Mouse (Mus musculus): ENCODE measurements around the gene Skida1. TPM values are rescaled to one million over a fixed set of nuclear protein-coding genes. Genes with fewer than 3 reads are reported as not detected.
"Not testable (repeated sequence)": the region's sequence is repeated elsewhere in the genome, so short reads cannot be mapped to it uniquely, and the experiment has no call there.

The Skida1 gene
- total RNA-seq (2021), result 1 to 10 TPM; 4.6 to 4.9 TPM
- long read RNA-seq, experiment 1, partial matches to known transcripts, result 0 of 5 reads
- long read RNA-seq, experiment 1, other reads (novel, unspliced or antisense), result 4 of 5 reads
- long read RNA-seq, experiment 2, partial matches to known transcripts, result 0 of 6 reads
- long read RNA-seq, experiment 2, other reads (novel, unspliced or antisense), result 6 of 6 reads

DNA sequence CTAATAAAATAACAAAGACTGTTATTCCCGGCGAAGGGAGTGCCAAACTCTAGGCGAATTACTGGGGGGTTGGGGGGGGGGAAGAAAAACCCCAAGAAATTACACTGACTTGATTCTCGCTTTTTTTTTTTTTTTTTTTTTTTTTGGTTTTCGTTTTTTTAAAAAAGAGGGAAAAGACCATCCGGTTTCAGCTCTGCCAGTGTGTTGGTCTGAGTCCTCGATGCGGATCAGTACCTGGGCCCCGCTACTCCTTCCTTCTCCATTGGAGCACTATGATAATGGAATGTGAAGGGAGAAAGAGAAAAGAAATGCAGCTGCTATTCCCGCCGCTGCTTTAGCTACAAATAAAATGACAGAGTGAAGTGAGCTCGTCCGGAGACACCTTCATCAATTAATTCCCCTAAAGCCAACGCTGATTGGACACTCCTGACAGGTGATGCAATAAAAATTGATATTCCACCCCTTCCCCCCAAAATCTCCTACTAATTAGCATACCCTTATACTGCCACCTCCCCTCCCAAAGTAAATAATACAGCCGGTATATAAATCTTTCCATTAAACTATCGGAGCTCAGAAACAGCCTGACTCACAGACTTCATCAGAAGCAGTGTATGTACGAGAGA, at the start of gene Skida1:
Gene Skida1, minus strand, starts transcription at position 599 of the 623 bp plus-strand sequence.
- no peak for DNase-seq (ENCODE audit: low spot score in 2 of 2)

DNA sequence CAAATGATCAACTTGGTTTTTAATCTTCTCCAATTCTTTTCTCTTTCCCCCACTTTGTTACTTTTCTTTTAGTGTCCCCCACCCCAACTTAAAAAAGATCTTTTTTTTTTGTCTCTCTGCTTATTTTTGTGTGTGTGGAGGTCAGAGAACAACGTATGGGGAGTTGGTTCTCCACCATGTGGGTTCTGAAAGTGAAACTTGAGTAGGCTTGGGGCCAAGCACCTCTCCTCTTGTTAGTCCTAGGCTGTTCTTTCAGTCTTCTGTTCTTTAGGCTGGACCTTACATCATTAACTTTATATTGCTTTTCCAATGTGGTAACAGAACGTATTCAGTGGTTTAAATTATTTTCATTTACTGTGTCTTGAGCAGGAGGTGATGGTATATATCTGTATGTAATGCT, 47.0 kb upstream of the Skida1 start:
- DNase-seq (ENCODE audit: low spot score in 2 of 2), result no peak

DNA sequence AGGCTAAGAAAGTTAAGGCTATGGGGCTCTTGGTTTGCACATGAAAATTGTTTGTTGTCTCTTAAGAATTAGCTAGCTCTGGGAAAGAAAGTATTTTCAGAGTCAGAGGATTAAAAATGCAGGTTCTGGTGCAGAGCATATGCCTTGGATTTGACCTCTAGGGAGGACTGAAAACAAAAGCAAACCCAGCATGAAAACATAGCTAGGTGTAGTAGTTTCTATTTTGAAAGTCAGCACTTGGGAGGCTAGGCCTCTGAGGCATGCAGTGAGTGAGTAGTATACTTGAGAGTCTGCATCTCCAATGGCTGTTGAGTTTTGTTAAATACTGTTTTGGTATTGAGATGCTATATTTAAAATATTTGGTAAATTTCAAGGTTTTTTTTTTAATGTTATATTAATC, 45.5 kb upstream of the Skida1 start:
- no peak for DNase-seq (ENCODE audit: low spot score in 2 of 2)

DNA sequence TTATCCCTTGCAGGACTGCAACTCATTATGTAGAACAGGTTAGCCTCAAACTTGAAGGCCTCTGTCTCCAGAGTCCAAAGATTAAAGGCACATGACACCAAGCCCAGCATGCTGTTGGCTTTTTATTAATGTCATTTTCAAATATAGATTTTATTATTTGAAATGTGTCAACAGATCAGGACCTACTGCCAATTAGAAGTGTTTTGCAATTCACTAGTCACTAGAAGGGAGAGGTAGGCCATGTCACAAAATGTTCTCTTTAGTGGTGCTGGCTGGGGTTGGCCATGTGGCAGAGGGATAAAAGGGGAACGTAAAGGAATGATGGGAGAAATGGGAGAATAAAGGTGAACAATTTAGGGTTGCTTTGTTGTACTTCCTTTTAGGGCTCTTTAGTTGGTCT, 45.0 kb upstream of the Skida1 start:
- no peak for DNase-seq (ENCODE audit: low spot score in 2 of 2)

DNA sequence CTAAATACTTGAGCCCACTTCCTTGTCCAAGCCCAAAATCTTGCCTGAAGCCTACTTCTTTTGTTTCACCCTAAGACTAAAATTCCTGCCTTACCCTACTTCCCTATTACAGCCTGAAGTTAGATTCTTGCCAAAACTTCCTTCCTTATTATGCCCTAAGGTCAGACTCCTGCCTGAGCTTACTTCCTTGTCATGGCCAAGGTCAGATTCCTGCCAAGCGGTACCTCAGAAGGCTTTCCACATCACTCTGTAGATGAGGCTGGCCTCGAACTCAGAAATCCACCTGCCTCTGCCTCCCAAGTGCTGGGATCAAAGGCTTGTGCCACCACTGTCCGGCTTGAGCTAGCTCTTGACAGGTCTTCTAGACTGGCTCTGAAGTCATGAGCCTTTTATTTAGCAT, 38.8 kb upstream of the Skida1 start:
- DNase-seq (ENCODE audit: low spot score in 2 of 2), result not testable (repeated sequence)

DNA sequence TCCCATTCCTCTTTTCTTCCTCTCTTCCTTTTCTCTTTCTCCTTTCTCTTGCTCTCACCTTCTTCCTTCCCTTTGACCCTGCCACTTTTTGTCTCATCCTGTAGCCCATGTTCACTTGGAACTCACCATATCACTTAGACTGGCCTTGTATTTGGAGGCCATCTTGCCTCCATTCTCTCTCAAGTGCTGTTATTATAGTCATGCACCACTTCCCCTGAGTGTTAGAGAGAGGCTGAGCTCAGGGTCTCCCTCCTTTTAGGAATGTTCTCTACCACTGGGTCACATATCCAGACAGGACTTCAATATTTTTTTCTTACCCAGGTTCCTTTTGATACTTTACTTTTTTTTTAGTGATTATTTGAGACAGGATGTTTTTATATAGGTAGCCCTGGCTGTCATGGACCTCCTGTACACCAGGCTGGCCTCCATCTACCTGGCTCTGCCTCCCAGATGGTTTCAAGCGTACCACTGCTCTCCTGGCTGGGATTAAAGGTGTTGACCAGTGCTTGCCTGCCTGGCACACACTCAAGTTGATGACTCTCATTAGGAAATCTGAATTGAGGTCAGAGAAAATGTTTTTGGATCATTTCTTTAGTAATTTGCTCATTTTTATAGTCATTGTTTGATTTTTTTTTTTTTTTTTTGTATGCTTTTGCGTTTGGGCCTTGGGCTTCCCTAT, 31.5 kb upstream of the Skida1 start:
- DNase-seq (ENCODE audit: low spot score in 2 of 2), result no peak

DNA sequence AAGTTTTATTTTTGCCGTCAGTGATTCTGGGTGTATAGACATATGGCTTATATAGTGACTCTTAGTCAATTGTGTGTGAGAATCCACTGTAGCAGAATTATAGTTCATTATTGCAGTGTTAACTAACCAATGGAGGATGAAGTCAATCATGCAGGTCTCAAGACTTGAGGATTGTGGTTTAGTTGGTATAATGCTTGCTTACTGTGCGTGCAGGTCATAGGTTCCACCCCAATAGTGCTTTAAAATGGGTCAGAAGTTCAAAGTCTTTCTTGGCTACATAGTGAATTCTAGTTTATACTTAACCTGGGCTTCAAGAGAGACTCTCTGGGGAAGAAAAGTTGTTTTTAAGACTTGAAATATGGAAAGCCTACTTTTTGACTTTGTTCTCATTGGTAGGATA, 23.1 kb upstream of the Skida1 start:
- no peak for DNase-seq (ENCODE audit: low spot score in 2 of 2)

DNA sequence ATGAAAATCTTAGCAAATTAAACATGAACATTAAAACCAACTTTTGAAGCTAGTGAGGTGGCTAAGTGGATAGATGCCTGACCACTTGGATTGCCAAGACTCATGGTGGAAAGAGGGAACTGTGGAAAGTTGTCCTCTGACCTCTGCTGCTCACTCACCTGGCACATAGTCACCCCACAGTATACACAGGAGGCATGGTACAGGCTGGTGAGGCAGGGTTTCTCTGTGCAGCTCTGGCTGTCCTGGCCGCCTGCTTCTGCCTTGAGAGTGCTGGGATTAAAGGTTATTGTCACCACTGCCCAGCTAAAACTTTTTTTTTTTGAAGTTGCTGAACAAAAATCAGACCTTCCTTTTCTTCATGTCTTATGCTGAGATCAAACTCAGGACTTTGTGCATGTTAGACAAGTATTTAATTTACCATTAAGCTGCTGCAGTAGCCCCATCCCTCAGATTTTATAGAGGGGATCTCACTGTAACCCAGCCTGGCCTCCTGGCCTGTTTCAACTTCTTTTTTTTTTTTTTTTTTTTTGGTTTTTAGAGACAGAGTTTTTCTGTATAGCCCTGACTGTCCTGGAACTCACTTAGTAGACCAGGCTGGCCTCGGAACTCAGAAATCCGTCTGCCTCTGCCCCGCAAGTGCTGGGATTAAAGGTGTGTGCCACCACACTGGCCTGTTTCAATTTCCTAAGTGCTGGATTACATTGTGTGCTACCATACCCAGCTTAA, 19.4 kb upstream of the Skida1 start:
- DNase-seq (ENCODE audit: low spot score in 2 of 2), result no peak

DNA sequence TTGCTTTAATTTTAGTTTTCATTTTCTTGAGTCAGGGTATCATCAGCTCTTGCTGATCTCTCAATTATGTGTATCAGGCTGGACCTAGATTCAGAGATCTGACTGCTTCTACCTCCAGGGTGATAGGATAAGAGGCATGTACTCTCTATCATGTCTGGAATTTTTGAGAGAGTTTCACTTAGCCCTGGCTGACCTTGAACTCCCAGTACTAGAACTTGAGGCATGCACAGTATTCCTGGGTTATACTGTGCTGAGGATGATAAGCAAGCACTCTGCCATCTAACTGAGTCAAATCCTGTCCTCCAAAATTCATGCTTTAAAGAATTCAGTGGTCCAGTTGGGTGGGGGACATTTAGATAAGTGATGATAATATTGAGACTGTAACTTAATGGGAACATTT, 17.6 kb upstream of the Skida1 start:
- no peak for DNase-seq (ENCODE audit: low spot score in 2 of 2)

DNA sequence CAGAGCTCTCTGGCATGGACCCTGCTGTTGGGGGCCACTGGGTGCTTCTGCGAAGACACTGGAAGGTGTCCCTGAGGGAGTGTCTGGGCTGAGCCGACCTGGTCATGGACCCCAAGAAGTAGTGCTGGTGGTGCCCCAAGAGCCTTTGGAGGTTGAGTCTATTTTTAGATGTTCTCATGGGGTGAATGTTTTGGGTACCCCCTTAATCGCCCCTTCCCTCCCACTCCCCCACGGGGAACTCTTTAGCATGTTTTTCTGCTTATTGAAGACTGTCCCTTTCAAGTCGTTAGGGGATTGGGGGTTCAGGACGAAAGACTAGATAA, 16.8 kb upstream of the Skida1 start:
- no peak for DNase-seq (ENCODE audit: low spot score in 2 of 2)

DNA sequence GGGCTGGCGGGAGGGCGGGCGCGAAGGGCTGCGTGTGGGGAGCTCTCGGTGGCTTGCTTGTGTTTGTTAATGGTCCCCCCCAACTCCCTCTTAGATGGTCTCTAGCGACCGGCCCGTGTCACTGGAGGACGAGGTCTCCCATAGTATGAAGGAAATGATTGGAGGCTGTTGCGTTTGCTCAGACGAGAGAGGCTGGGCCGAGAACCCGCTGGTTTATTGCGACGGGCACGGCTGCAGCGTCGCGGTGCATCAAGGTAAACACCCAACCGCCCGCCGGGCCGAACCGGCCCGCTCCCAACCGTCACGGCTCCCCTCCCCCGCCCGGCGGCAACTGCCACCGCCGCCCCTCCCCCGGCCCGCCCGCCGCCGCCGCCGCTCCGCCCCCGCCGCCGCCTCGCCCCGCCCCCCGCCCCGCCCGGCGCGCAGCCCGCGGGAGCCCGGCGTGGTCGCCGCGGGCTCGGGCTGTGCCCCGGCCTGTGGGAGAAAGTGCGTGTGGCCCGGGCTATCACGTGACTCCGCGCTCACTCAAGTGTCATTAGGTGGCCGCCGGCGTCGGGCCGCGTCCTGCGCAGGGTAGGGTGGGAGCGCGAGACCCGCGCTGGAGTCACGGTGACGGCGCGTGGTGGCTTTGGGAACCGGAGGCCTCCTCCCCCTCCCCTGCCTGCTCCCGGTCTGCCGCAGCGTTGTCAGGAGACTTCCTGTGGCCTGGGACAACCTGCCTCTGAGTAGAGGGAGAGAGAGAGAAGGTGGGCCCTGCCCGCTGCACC, 16.3 kb upstream of the Skida1 start:
- DNase-seq (ENCODE audit: low spot score in 2 of 2), result peak; percentile 70 to 81

DNA sequence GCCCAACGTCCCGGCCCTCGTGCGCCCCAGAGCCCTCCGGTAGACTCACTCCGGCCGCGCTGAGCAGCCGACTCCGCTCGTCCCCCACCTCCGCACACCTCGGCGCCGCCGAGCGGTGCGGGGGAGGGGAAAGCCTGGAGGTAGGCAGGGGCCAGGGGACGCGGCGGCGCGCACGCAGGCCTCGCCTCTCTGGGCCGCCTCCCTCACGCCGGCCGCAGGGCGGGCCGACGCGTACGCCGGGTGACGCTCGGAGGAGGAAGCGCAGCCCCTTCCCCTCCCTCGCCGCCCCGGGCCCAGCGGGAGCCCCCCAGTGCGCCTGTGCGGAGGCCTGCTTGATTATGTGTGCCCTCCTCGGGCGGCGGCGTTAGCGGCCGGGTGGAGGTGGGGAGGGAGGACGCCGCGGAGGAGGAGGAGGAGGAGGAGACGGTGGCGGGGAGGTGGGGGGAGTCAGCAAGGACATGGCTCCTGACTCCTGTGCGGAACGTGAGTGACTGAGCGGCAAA, 15.6 kb upstream of the Skida1 start:
- peak; percentile 88 to 89 for DNase-seq (ENCODE audit: low spot score in 2 of 2)

DNA sequence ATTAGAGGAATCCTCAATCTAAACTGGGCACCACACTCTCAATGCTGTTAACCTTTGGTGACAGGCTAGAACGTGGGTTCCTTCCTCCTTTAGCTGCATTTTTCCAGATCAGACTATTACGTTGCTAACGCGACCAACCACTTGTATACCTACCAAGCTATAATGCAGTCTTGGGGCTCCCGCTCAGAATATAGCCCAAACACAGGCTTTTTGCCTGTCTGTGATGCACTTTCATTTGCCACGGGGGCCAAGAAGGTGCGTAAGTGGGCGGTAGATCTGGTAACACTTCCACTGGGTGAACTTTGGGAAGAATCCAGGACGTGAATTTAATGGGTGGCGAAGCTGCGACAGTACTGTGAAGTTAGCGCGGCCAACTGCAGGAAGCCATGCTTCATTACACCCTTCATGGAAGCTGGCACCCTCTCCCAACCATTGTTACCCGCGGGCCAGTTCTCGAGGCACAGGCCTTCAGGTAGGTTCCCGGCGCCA, 15.0 kb upstream of the Skida1 start:
- DNase-seq (ENCODE audit: low spot score in 2 of 2), result peak in 1 of 2 experiments; percentile 65

DNA sequence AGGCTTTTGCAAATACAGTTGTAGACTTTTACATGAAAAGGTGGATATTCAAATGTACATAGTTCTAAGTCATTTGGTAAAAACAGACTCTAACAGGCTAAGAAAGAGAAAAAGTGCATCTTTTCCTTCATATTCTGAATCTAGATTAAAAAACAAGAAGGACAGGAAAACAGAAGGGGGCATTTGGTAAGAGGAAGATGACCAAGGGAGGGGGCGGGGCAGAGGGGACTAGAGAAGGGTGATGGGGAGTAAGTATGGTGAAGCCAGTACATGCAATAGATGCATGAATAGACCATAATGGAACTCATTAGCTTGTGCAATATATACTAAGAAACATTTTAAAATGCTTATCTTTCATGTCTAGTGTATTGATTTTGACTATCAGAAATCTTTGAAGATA, 11.5 kb upstream of the Skida1 start:
- no peak for DNase-seq (ENCODE audit: low spot score in 2 of 2)

DNA sequence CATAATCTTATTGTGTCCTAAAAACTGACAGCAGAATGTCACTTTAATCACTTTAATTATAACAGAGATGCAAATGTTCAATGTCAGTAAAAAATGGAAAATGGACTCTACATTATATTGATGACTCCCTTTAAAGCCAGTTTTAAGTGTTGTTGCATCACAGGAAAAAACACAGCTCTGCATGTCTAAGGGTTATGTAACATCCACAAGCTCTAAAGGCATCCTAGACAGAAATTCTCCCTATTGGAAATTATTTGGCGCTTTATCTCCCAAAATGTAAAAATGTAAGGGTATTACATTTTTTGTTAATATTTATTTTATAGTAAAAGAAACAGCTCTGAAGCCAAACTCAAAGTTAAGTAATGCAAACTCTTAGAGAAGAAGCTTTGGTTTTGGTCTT, 11.0 kb upstream of the Skida1 start:
- DNase-seq (ENCODE audit: low spot score in 2 of 2), result no peak

DNA sequence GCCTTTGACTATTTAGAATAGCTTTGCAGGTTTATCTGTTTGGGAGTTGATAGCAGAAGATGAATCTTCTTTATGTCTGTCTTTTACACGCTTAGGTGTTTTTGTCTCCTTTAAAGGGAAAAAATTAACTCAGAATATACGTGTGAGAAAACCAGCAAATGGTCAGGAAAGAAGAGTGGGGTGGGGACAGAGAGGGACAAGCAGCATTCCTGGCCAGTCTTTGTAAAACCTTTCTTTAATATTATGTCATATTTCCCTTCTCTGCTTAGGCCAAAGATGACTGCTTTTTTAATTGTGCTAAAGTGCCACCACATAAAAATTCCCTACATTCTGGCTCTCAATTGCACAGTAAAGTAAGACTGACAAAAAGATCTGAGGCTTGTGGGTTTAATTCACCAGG, 10.2 kb upstream of the Skida1 start:
- DNase-seq (ENCODE audit: low spot score in 2 of 2), result no peak

DNA sequence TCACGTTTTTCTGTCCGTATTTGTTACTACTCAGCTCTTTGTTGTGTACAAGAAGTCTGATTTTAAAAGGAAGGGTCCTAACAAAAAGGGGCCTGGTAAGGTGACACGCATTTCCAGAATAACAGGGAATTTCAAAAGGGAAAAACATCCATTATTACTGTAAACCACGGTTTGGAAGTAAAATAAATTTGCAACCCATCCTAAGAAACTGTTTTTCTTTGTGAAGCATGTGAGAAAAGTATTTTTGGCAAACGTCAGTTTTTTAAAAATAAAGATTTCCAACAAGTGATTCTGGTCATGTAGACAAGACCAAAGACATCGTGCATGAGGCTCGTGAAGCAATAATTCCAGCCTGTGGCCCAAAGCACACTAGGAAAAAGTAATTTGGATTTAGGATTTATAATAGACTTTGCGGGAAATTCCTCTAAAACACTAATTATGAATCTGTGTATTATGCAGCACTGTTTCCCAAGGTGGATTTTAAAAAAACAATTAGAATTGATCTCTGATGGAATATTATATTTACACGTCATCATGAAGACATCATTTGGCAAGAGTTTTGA, 9.4 kb upstream of the Skida1 start:
- no peak for DNase-seq (ENCODE audit: low spot score in 2 of 2)

DNA sequence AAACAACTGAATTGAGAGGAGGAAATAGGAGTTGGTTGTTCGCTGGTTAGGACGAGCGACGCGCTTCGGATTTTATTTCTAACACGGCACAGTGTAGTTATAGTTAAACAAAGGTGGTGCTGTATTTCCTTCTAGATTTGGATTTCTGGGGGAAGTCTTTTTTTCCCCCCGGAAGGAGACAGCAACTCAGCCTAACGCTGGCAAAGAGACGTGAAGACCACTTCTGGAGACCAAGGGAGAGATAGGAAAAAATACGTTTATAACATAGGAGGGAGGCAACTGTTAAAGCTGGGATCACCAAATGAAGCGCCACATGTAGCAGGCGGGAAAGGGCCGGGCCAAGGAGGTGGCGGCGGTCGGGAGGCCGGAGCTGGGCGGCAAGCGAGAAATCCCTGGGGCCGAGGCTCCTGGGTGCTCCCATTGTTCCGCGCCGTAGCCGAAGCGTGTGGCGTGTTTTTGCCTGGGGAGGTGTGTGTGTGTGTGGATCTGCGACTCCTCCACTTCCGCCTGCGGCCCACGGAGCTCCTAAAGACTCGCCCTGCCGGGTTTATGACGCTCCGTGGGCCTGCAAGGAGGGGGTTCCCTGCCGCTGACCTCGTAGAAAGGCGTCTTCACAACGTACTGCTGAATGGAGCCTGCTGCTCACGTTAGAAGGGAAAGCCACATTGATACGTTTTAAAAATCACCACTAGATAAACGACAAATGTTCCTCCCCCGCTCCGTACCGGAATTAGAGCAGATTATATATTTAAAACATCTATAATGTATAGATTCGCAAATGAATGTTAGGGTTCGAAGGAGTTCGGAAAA, 8.7 kb upstream of the Skida1 start:
- peak; percentile 42 to 72 for DNase-seq (ENCODE audit: low spot score in 2 of 2)

DNA sequence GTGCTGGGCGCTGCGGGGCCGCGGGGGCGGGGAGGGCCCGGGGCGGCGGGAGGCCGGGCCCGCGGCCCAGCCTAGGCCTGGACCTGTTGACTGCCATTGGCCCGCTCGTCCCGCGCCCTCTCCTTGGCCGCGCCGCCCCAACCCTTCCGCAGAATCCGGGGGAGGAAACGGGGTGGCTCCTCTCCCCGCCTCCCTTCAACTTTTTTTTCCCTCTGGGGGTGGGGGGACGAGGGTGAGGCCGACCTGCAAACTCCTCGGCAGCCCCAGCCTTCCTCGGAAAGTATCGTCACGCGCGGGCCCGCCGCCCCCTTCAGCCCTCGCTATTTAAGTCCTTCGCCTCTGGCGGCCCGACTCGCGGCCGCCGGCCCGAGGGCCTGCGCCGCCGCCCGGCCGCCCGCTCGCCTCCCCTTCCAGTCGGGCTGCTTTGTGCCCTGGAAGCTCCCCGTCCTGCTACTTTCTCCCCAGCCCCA, 8.0 kb upstream of the Skida1 start:
- DNase-seq (ENCODE audit: low spot score in 2 of 2), result peak; percentile 87 to 94
